Mouse (Mus musculus) layer of hippocampus, adult 11-12 months (tissue): ENCODE data around the gene Ruvbl2.
A peak's percentile ranks its signal among the peaks of the same experiment; 100 is the strongest.
"Not testable (repeated sequence)": the region's sequence is repeated elsewhere in the genome, so short reads cannot be mapped to it uniquely, and the experiment has no call there.

ENCODE experiments used
- DNase-seq: peaks from one replicate; pipeline ENCODE4 v3.0.0; 2022; ENCODE audit warnings: low spot score

Gene Ruvbl2

DNA sequence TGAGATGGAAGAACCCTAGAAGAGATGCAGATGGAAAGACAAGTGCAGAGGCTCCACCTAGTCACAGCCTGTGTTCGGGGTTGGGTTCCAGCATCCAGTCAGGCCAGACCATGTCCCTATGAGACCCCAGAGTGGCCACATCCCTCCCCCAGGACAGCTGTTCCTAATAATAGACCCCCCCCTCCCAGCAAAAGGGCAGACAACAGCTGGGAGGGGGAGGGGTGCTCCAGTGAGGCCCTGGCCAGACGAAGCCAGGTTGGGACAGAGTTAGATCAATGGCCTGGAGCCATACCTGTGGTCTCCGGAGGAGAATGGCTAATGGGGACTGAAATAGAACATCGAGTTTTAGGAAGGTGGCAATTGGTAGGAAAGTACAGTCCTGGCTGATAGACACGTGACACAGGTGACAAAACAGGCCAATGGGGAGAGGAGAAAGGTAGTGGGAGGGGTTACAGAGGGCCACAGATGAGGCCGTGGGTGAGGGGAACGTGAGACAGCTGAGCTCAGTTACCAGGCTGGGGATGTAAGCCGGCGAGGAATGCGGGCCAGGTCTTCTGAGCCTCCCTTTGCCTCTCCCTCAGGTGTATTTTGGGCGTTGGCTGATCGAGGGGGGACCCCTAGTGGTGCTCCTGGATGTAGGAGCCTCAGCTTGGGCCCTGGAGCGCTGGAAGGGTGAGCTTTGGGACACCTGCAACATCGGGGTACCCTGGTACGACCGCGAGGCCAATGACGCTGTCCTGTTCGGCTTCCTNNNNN, at the start of gene Ruvbl2:
TSS of gene Ruvbl2 (minus strand) at position 576 of the 756 bp plus-strand sequence.
- DNase-seq = no peak

DNA sequence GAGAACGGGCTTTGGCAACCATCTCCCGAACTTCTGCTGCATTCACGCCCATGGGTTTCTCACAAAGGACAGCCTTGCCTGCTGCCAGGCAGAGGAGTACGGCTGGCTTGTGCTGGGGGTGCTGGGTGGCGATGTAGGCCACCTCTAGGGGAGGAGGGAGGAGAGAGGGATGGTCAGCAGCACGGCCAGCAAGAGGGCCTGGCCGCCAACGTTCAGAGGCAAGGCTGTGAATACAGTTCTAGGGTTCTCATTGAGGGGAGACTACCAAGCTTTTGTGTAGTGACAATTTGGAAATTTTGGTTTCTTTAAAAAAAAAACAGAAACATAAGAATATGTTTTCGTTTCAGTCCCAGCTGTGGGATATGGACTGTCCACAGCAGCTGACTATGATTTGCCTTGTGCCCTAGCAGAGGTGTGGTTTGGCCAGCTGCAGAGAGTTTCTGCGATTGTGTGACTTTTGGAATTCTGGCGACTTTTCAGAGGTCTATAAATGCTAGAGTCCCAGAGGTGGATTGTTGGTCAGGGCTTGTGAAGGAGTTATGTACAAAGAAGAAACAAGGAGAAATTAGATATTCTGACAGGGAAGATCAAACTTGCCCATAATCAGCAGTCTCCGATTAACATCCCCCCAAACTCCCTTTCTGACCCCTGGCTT, 49.0 kb upstream of the Ruvbl2 start, which contains the start of gene Gm45808:
TSS of gene Gm45808 (minus strand) at position 51 of the 655 bp plus-strand sequence.
- no peak for DNase-seq

DNA sequence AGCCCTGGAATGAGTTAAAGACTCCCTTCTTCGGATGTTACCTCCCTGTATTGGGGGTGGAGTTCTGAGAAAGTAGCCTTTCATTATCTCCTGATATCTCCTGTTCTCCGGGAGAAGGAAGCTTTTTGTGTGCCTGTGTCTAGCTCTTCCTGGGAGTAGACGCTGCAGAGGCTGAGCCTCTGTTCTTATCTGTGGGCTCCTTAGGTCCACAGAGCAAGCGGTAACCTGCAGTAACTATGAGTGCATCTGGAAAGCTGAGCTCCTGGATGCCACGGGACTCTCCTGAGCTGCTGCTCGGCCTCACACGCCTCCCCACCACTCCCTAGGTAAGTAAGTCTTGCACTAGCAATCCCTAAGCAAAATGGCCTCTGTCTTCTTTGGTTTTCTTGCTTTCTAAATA, 48.3 kb upstream of the Ruvbl2 start:
- DNase-seq = no peak

DNA sequence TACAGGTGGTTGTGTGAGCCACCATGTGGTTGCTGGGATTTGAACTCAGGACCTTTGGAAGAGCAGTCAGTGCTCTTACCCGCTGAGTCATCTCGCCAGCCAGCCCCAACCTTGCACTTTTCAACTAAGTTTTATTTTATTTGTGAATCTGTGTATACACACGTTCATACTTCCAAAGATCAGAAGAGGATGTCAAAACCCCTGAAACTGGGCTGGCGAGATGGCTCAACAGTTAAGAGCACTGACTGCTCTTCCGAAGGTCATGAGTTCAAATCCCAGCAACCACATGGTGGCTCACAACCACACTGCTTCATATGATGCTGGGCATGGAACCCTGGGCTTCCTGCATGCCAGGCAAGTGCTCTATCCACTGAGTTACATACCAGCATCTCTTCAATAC, 47.1 kb upstream of the Ruvbl2 start:
- DNase-seq = not testable (repeated sequence)

DNA sequence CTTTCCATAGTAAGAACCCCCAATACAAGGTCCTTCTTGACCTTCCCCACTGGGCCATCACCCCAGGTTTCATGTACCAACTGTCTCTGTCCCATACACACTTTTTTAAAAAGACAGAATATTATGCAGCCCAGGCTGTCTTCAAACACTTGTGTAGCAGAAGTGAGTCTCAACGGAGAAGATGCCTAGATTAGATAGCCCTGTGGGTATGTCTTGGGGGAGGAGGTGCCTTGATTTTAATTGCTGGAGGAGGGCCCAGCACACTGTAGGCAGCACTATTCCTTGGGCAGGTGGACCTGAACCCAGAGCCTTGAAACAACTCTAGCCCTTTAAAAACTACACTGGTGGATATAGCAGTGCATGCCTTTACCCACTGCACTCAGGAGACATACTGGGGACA, 44.3 kb upstream of the Ruvbl2 start:
- no peak for DNase-seq

DNA sequence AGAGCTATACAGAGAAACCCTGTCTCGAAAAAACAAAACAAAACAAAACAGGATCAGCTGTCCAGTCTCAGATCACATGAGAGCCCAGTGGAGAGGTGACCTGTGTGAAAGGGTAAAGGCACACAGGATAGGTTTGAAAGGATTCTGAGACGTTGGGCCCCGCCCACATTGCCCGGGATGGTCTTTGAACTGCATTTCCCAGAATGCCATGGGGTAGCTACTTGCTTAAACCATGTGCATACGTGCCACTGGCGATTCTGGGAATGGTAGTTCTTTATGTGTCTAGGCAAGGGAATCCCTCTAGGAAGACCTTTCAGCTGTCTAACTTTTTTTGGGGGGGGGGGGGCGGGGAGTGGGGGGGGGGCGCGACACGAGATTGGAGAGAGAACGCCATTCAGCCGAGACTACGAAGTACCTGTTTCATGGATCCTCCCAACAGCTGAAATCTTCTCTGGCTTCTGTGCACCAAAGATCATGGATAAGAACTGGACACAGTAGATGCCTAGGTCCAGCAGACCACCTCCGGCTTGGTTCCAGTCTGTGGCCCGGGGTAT, 43.6 kb upstream of the Ruvbl2 start, which contains the start of gene Tulp2:
TSS of gene Tulp2 (plus strand) at position 504 of the 554 bp plus-strand sequence.
- peak; percentile 78 for DNase-seq

DNA sequence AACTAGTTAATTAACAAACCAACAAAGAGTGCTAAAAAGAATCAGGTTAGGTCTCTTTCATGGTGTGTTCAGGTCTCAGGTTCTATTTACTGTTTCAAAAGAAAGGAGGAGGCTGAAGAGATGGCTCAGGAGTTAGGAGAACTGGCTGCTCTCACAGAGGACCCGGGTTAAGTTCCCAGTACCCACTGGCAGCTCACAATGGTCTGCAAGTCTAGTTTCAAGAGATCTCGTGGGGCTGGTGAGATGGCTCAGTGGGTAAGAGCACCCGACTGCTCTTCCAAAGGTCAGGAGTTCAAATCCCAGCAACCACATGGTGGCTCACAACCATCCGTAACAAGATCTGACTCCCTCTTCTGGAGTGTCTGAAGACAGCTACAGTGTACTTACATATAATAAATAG, 42.4 kb upstream of the Ruvbl2 start:
- not testable (repeated sequence) for DNase-seq

DNA sequence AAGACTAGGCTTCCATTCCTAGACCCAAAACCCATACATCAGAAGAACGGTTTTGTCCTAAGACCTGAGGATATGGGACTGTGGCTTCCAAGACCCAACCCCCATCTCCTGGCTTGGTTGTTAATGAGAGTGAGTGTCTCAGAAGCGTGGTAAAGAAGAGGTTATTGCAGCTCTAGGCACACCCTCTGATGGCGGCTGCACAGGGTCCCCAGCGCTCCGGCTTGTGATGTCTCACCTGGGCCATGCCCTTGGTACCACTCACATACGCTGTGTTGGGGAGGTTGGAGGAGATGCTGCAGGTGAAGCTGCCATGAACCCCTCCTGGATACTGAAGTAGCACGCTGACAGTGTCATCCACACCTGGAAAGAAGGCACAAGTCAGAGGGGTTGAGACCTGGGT, 40.9 kb upstream of the Ruvbl2 start:
- DNase-seq = no peak

DNA sequence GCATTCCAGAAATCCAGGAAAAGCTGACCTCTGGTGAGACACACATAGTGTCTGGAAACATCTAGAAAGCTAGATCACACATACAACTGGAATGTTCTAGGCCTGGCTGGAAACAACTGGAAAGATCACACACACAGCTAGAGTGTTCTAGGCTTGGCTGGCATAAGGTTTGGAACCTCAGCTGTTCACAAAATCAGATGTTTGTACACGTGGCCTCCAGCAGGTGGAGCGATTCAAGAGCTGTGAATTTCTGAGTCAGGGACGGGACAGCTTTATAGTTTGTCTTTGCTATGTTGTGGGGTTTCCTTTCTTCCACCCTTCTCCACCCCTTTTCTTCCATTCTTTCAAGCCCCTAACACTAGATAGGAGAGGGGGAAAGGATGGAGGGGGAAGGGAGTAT, 39.1 kb upstream of the Ruvbl2 start:
- DNase-seq = no peak

DNA sequence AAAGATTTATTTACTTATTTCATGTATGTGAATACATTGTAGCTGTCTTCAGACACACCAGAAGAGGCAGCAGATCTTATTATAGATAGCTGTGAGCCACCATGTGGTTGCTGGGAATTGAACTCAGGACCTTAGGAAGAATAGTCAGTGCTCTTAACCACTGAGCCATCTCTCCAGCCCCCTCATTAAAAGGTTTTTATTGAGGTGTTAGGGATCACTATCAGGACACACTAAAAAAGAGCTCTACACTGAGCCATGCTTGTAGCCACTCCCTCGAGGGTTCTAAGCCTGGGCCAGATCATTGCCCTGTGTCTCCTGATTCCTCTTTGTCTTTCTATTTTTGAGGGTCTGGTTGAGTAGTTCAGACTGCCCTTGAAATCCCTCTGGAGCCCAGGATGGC, 38.6 kb upstream of the Ruvbl2 start:
- DNase-seq = no peak

DNA sequence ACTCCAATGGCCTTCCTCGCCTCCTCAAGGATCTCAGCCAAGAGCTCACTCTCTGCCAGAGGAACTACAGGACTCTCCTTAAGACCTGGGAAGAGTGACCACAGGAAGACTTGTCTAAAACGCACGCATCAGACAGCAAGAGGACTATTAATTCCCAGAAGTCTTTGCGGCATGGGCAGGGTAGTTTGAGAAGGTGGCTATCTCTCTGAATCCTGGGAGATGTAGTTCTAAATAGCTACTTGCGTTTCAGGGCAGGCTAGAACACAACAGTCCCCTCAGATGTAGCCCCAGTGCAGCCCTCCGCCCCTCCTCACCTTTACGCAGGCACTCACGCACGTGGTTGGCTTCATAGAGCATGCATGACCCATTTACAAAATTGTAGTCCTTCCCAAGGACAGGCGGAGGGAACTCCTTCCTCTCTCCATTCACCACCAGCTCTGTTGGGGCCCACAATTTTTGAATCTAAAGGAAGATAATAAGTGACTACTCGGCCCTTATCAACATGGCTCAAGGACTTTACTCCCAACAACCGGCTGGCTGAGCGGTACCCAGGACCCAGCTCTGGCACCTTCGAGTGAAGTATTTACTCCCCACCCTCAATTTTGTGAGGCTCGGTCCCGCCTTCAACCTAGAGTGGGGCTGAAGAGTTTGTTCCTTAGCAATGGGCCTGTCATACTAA, 37.5 kb upstream of the Ruvbl2 start:
- no peak for DNase-seq

DNA sequence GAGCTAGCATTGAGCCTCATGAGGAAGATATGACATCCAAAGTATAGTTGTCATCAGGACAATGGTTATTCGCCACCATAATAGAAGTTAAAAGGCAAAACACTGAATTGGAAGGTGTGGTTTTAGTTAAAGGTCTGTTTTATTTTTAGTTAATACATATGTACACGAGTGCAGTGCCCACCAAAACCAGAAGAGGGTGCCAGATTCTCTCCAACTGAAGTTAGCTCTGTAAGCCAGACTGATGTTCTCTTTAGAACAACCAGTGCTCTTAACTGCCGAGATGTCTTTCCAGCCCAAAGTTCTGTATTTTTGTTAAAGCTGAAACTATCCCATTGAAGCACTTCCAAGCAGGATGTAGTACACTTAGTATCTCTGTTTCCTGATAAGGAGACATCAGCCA, 33.0 kb upstream of the Ruvbl2 start:
- peak; percentile 82 for DNase-seq

DNA sequence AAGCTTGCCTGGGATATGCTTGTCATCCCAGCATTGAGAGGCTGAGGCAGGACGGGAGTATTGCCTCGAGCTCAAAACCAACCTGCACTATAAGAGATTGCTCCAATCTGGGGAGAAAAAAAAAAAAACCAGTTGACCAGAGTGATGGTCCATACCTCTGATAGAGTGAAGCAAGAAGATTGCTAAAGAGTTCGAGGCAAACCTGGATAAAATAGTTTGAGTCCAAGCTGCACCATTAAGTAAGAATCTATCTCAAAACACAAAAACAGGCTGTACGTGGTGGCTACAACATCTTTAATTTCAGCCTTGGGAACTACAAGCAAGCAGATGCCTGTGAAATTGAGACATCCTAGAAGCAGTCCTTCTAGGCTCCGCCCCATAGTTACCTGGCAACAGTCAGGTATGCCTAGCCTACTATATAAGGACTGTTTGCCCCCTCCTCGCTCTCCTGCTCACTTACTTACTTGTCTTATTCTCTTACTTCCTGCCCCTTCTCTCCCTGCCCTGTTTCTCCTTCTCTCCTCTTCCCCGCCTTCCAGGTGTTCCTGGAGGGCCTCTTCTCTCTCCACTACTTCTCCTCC, 29.3 kb upstream of the Ruvbl2 start:
- no peak for DNase-seq

DNA sequence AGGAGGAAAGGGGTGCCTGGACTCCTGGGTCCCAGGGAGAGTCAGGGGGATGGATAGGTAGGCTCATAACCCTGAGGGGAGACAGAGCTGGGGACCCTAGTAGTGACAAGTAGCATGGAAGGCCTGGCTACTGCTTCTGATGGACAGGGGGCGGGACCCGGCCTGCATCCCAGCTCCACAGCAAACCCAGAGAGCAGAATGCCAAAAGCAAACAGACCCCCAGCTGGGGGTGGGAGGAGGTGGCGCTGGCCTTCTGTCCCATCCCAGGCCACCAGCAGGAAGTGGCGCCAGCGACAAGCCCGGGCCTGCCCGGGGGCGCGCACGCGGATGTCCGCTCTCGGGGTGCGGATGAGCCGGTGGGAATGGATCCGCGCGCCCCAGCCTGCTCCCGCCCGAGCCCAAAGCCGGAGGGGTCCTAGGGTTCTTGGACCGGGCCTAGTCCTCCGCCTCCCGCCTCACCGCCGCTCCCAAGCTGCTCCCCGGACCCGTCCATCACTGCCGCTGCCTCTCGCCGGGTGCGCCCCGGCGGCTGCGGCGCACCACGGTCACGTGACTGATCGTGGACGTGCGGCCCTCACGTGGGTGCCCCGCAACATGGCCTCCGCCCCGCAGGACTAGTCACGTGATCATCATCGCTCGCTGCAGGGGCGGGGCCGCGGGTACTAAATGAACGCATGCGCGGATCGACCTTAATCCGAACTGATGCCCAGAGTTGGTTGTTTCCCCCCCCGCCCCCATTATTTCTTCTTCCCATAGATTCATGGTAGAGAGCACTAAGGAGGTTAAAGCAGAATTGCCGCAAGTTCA, 28.6 kb upstream of the Ruvbl2 start, which contains the start of gene Bax:
TSS of gene Bax (minus strand) at position 616 of the 807 bp plus-strand sequence.
- peak; percentile 97 for DNase-seq

DNA sequence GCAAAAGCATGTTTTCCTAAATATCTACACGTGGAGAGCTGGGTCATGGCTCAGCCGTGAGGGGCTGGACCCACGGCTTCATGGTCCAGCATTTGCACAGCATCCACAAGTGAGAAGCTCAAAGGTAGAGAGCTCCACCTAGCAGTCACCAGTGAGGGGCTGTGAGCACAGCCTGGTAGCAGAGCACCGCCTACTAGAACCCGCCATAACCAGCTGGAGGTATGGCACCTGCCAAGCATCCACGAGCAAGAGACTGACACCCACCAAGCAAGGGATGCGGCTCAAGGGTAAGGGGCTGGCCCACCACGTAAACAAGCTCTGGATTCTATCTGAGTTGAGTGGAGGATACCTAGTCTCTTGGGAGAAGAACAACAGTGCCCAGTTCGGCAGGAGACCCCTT, 27.7 kb upstream of the Ruvbl2 start:
- no peak for DNase-seq

DNA sequence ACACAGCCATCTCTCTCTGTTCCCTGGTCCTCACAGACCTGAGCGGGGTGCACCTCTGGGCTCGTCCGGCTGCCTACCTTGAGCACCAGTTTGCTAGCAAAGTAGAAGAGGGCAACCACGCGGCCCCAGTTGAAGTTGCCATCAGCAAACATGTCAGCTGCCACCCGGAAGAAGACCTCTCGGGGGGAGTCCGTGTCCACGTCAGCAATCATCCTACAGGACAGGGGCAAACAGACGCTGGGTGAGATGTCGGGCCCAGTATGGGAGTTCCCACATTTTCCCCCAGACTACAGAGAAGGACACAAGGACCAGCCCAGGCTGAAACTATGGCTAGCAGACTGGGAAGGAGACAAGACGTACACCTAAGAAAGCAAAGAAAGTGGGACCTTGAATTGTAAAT, 27.2 kb upstream of the Ruvbl2 start:
- DNase-seq = no peak

DNA sequence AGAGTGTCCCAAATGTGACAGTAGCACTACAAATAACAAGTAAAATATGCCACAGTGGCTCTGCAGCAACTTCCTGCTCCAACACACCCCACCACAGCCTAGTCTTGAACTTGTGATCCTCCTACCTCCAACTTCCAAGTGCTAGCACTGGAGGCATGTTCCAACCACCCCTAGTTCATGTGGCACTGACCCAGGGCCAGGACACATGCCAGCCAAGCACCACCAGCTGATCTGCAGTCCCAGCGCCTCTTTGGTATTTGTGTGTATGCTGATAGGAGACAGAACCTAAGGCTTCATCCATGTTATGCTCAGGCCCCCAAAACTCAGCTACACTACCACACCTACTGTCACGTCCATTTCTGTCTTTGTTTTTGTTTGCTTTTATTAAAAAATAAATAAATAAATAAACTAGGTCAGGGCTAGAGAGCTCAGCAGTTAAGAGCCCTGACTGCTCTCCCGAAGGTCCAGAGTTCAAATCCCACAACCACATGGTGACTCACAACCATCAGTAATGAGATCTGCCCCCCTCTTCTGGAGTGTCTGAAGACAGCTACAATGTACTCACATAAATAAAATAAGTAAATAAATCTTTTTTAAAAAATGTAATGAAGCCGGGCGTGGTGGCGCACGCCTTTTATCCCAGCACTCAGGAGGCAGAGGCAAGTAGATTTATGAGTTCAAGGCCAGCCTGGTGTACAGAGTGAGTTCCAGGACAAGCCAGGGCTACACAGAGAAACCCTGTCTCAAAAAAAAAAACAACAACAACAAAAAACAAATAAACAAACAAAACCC, 26.3 kb upstream of the Ruvbl2 start:
- DNase-seq = no peak

DNA sequence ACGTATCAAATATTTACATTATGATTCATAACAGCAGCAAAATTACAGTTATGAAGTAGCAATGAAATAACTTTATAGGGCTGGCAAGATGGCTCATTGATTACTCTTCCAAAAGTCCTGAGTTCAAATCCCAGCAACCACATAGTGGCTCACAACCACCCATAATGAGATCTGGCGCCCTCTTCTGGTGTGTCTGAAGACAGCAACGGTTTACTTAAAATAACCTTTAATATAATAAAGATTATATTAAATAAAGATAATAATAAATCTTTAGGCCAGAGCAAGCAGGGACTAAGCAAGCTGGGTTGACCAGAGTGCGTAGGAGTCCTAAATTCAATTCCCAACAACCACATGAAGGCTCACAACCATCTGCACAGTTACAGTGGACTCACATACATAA, 25.0 kb upstream of the Ruvbl2 start:
- DNase-seq = not testable (repeated sequence)

DNA sequence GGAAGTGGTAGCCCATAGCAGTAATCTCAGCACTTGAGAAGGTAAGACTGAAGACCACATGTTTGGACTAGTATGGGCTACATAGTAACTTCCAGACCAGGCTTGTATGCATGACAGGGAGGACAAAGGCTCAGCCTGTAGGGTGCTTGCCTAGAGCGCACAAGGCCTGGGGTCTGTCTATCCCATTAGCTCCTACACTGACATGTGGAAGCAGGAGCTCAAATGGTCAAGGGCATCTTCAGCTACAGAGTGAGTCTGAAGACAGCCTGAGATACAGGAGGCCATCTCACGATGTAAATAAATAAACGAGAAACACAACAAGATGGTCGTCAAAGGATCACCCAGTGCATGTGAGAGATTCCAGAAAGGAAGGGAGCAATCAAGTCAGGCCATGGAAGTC, 24.4 kb upstream of the Ruvbl2 start:
- DNase-seq = no peak

DNA sequence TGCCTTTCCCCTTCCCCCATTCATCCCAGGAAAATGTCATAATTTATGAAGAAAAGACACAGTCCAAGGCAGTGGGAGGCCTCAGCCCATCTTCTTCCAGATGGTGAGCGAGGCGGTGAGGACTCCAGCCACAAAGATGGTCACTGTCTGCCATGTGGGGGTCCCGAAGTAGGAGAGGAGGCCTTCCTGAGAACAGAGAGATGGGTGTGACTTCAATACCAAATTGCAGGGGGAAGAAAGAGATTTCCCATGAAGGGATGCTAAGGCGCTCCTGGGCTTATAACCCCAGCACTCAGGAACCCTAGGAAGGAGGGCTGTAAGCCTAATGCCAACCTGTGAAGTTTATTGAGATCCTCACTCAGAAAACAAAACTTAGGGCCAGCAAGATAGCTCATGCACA, 23.9 kb upstream of the Ruvbl2 start:
- DNase-seq = no peak

DNA sequence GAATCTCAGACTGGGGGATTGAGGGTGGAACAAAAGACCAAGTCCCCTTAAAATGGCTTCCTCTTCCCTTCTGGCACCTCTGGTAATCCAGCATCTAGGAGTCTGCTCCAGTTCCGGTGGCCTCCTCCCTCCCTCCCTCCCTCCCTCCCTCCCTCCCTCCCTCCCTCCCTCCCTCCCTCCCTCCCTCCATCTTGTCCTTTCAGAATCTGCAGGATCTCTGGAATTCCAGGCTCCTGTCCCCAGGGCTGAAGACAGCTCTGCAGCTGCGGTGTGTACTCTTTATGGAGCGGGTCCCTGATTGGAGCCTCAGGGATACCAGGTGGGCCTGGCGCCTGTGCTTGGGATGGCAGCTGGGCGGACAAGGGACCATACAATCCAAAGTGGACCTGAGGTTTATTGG, 23.4 kb upstream of the Ruvbl2 start:
- no peak for DNase-seq
